Mouse (Mus musculus) intestine, embryonic 16.5 days (tissue): Measurements from ENCODE around the gene Galk1. TPM values are rescaled to one million over a fixed set of nuclear protein-coding genes. Genes with fewer than 3 reads are reported as not detected.
A peak's percentile ranks its signal among the peaks of the same experiment; 100 is the strongest.

Source experiments
- ATAC-seq: fragments of 200-750 bp; cut with Nextera tagmentation; 2 replicates; pipeline ENCODE4 v1.8.0; 2017; ENCODE audit warnings: moderate TSS enrichment, moderate library complexity
- H3K27ac ChIP-seq: fragments of 300-500 bp; sonication (generic); 2 replicates; pipeline ENCODE4 v1.5.1; 2014; ENCODE audit warnings: mild to moderate bottlenecking, low read length
- H3K27me3 ChIP-seq: fragments of 300-500 bp; sonication (generic); replicated peaks from 2 replicates; pipeline ENCODE4 v1.6.1; 2014; ENCODE audit warnings: low read length, control low read depth, mixed read lengths; ENCODE audit not compliant: control insufficient read depth, insufficient read depth
- H3K36me3 ChIP-seq: fragments of 300-500 bp; sonication (generic); 2 replicates; pipeline ENCODE4 v1.6.1; 2014; ENCODE audit warnings: low read length, control low read depth; ENCODE audit not compliant: control insufficient read depth, insufficient read depth
- H3K4me1 ChIP-seq: fragments of 300-500 bp; sonication (generic); 2 replicates; pipeline ENCODE4 v1.6.1; 2014; ENCODE audit warnings: low read length, control low read depth, mixed read lengths; ENCODE audit not compliant: control insufficient read depth, insufficient read depth
- H3K4me2 ChIP-seq: fragments of 300-500 bp; sonication (generic); 2 replicates; pipeline ENCODE4 v1.6.1; 2014; ENCODE audit warnings: low read depth, low read length, control low read depth
- H3K4me3 ChIP-seq: fragments of 300-500 bp; sonication (generic); 2 replicates; pipeline ENCODE4 v1.5.1; 2014; ENCODE audit warnings: mild to moderate bottlenecking, low read length
- H3K9ac ChIP-seq: fragments of 300-500 bp; sonication (generic); 2 replicates; pipeline ENCODE4 v1.6.1; 2014; ENCODE audit warnings: low read depth, low read length
- H3K9me3 ChIP-seq: fragments of 300-500 bp; sonication (generic); 2 replicates; pipeline ENCODE4 v1.6.1; 2016; ENCODE audit warnings: low read length, control low read depth; ENCODE audit not compliant: control insufficient read depth
- WGBS: fragments of 180-500 bp; shearing (Covaris S2); extraction: QIAGEN DNeasy Blood & Tissue Kit; methylation state at CpG from one replicate; pipeline ENCODE4 v1.1.7; 2014; 5-methylcytosine and 5-hydroxymethylcytosine counted together
- polyA plus RNA-seq: library from polyadenylated mRNA; unstranded; fragments of >200 nt; fragmentation: Nextera tagmentation; extraction: Ambion mirVana; gene quantifications from 2 replicates; pipeline ENCODE4 v1.2.1, GENCODE M21; 2015

Gene Galk1
- polyA plus RNA-seq, 1 experiment from 2014 or later, result 360 TPM

GRCm38 (mm10) chr11:115997047-115997446, 15.5 kb downstream of the Galk1 start:
- 71% methylated on average over 4 of the region's 4 CpGs for WGBS
- no peak overlapping the region for H3K4me3 ChIP-seq
- ATAC-seq, result no peak
- no peaks in the 10 kb centered on the region for H3K9me3 ChIP-seq
- H3K4me2 ChIP-seq, result no peak overlapping the region
- H3K27me3 ChIP-seq, result no peaks in the 10 kb centered on the region
- H3K36me3 ChIP-seq, result no peaks in the 10 kb centered on the region
- H3K27ac ChIP-seq, result no peak overlapping the region
- no peak overlapping the region for H3K9ac ChIP-seq
- no peaks in the 10 kb centered on the region; the same call in 1 of the 2 replicates for H3K4me1 ChIP-seq

- Histone ChIP-seq H3K4me1 (no peaks in the 10 kb centered on the region; the same call in 1 of the 2 replicates), H3K36me3 (no peaks in the 10 kb centered on the region), H3K9ac (no peak overlapping the region), H3K4me2 (no peak overlapping the region), H3K27ac (no peak overlapping the region), H3K27me3 (no peaks in the 10 kb centered on the region), H3K4me3 (no peak overlapping the region), H3K9me3 (no peaks in the 10 kb centered on the region)
- 90% methylated on average over 3 of the region's 3 CpGs for WGBS
- ATAC-seq, result no peak
Measured at GRCm38 (mm10) chr11:115995256-115995655, 17.3 kb downstream of the Galk1 start.

- WGBS, result 66% methylated on average over 4 of the region's 4 CpGs
- ATAC-seq, result no peak
- no peaks in the 10 kb centered on the region for H3K9me3 ChIP-seq
- no peak overlapping the region for H3K27ac ChIP-seq
- no peak overlapping the region for H3K4me3 ChIP-seq
- no peaks in the 10 kb centered on the region for H3K4me1 ChIP-seq
- H3K36me3 ChIP-seq, result no peaks in the 10 kb centered on the region
- H3K4me2 ChIP-seq, result no peak overlapping the region
- no peak overlapping the region for H3K9ac ChIP-seq
- no peaks in the 10 kb centered on the region for H3K27me3 ChIP-seq
Measured at GRCm38 (mm10) chr11:115992098-115992497, 20.4 kb downstream of the Galk1 start.

GRCm38 (mm10) chr11:115989686-115990085, 22.8 kb downstream of the Galk1 start:
- ATAC-seq, result no peak
- H3K4me3 ChIP-seq, result peak overlapping the region; percentile 12; the same call in 1 of the 2 replicates
- H3K9ac ChIP-seq, result no peak overlapping the region

GRCm38 (mm10) chr11:115983291-115983690, 29.2 kb downstream of the Galk1 start:
- 76% methylated on average over 8 of the region's 8 CpGs for WGBS
- no peak overlapping the region for H3K4me2 ChIP-seq
- no peaks in the 10 kb centered on the region for H3K27me3 ChIP-seq
- H3K9ac ChIP-seq, result no peak overlapping the region
- no peaks in the 10 kb centered on the region for H3K36me3 ChIP-seq
- no peak for ATAC-seq
- H3K4me1 ChIP-seq, result no peaks in the 10 kb centered on the region
- H3K27ac ChIP-seq, result no peak overlapping the region
- no peaks in the 10 kb centered on the region for H3K9me3 ChIP-seq
- no peak overlapping the region for H3K4me3 ChIP-seq

More at GRCm38 (mm10) chr11:115989686-115990085, 22.8 kb downstream of the Galk1 start:
- no peaks in the 10 kb centered on the region for H3K27me3 ChIP-seq
- H3K4me1 ChIP-seq, result no peaks in the 10 kb centered on the region
- H3K36me3 ChIP-seq, result no peaks in the 10 kb centered on the region
- no peaks in the 10 kb centered on the region for H3K9me3 ChIP-seq
- H3K4me2 ChIP-seq, result 0 out of 2 replicates have a peak overlapping the region, but pooled peaks have one; percentile 20
- 41% methylated on average over 15 of the region's 15 CpGs for WGBS
- no peak overlapping the region for H3K27ac ChIP-seq

- no peak for ATAC-seq
- Histone ChIP-seq H3K36me3 (no peaks in the 10 kb centered on the region), H3K4me2 (no peak overlapping the region), H3K27me3 (no peaks in the 10 kb centered on the region), H3K4me1 (no peaks in the 10 kb centered on the region), H3K9ac (no peak overlapping the region), H3K27ac (no peak overlapping the region), H3K4me3 (no peak overlapping the region), H3K9me3 (no peaks in the 10 kb centered on the region)
- 92% methylated on average over 15 of the region's 15 CpGs for WGBS
Measured at GRCm38 (mm10) chr11:115982472-115982871, 30.0 kb downstream of the Galk1 start.

- Histone ChIP-seq H3K36me3 (no peaks in the 10 kb centered on the region), H3K9me3 (no peaks in the 10 kb centered on the region), H3K4me1 (peaks cover 14% of the 10 kb centered on the region), H3K4me3 (peak overlapping the region; percentile 58), H3K4me2 (peak overlapping the region; percentile 72), H3K9ac (peak overlapping the region; percentile 72), H3K27ac (peak overlapping the region; percentile 33), H3K27me3 (no peaks in the 10 kb centered on the region; the same call in 1 of the 2 replicates)
- WGBS, result 25% methylated on average over 12 of the region's 12 CpGs
- 0 out of 2 replicates have a peak, but pooled peaks have one; percentile 21 for ATAC-seq
Measured at GRCm38 (mm10) chr11:115975544-115975943, 37.0 kb downstream of the Galk1 start.

GRCm38 (mm10) chr11:115975083-115975420, 37.5 kb downstream of the Galk1 start:
- H3K4me2 ChIP-seq, result peak overlapping the region; percentile 72
- peak overlapping the region; percentile 58 for H3K4me3 ChIP-seq
- peak overlapping the region; percentile 33 for H3K27ac ChIP-seq
- peak overlapping the region; percentile 72 for H3K9ac ChIP-seq
- no peaks in the 10 kb centered on the region; the same call in 1 of the 2 replicates for H3K27me3 ChIP-seq
- WGBS, result 8% methylated on average over 10 of the region's 18 CpGs
- ATAC-seq, result no peak; the same call in none of the 2 replicates
- H3K36me3 ChIP-seq, result no peaks in the 10 kb centered on the region
- no peaks in the 10 kb centered on the region for H3K9me3 ChIP-seq
- peaks cover 18% of the 10 kb centered on the region for H3K4me1 ChIP-seq

- ATAC-seq, result peak; percentile 84
- Histone ChIP-seq H3K9ac (peak within 1 kb of the TSS; percentile 72), H3K27ac (peak within 1 kb of the TSS; percentile 55), H3K4me3 (peak within 1 kb of the TSS; percentile 58), H3K9me3 (no peaks in the 10 kb centered on the region), H3K4me2 (peak within 1 kb of the TSS; percentile 72), H3K36me3 (no peaks in the 10 kb centered on the region), H3K4me1 (peaks cover 22% of the 10 kb centered on the region), H3K27me3 (no peaks in the 10 kb centered on the region; the same call in 1 of the 2 replicates)
- 10% methylated on average over 49 of the region's 58 CpGs for WGBS
Measured at GRCm38 (mm10) chr11:115974309-115975082, 38.0 kb downstream of the Galk1 start, which contains the start of gene Itgb4. Itgb4 (plus strand) TSS chr11:115974709.
